Comparison of ENCODE assay signal across 17 mouse cellular contexts in the genomic region with DNA sequence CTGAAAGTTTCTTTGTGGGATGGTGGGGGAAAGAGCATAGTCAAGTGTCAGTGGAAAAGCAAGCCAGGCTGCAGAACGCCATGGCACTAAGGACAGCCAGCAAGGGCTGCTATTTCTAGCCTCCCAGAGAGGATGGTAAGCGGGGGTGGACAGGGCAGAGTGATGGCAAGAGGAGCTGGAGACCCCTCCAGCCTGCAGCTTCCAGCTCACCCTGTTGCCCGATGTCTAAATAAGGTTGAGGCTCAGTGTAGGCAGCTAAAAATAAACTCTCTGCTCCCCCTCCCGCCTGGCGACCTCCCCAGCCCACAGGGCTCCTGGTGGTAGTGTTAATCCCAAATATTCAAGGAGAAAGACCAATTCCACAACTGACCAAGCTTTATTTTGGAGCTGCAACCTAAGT. TPM values are rescaled to one million over a fixed set of nuclear protein-coding genes. Genes with fewer than 3 reads are reported as not detected.
DNase-seq lines count a peak whose midpoint lies in the region; ATAC-seq and TF ChIP-seq lines count a peak whose summit lies in the region.
"Had no signal": no experiment of that assay in that cellular context is flagged by ENCODE, and none has a peak within 500 bp of the region (broad histone marks: within the 10 kb centered on the region; RNA-seq: fewer than 3 reads in every experiment).

No protein-coding gene starts in this region.

- 0 out of 2 replicates have a peak overlapping the region, but pooled peaks have one; percentile 2 for H3K4me2 ChIP-seq in heart, embryonic 13.5 days
- peak overlapping the region; percentile 18 for H3K4me2 ChIP-seq in myocyte (ENCODE audit: low read depth)
- H3K4me2 ChIP-seq: embryonic facial prominence, embryonic 13.5 days; hindbrain, embryonic 12.5 days; limb, embryonic 12.5 days; midbrain, embryonic 12.5 days had no signal

- peaks cover 22% of the 10 kb centered on the region for H3K4me1 ChIP-seq in heart, embryonic 13.5 days
- H3K4me1 ChIP-seq: embryonic facial prominence, embryonic 13.5 days; hindbrain, embryonic 12.5 days; limb, embryonic 12.5 days had no signal

- peak; percentile 46 to 68 for DNase-seq in cerebellum, postnatal 14 days
- no peak for DNase-seq in cerebellum, adult 9-10 months
- peak; percentile 39 for DNase-seq in gastrocnemius, postnatal 10 days
- no peak for DNase-seq in right cerebral cortex, adult 2 months (ENCODE audit: low spot score in 2 of 2)
- DNase-seq in right cerebral cortex, postnatal 36 days (ENCODE audit: low spot score in 2 of 2): no peak

- H3K27ac ChIP-seq in heart, embryonic 13.5 days (replicated peaks): peak overlapping the region; percentile 96
- H3K27ac ChIP-seq: embryonic facial prominence, embryonic 13.5 days; hindbrain, embryonic 12.5 days; kidney, postnatal 0 days; layer of hippocampus, adult 2 months; limb, embryonic 12.5 days; macrophage; midbrain, embryonic 12.5 days had no signal

- 0 out of 2 replicates have a peak, but pooled peaks cover 2% of the 10 kb centered on the region for H3K9me3 ChIP-seq in heart, embryonic 13.5 days
- H3K9me3 ChIP-seq: embryonic facial prominence, embryonic 13.5 days; hindbrain, embryonic 12.5 days; limb, embryonic 12.5 days; midbrain, embryonic 12.5 days had no signal

- peak overlapping the region; percentile 48 for H3K9ac ChIP-seq in heart, embryonic 13.5 days
- H3K9ac ChIP-seq: embryonic facial prominence, embryonic 13.5 days; hindbrain, embryonic 12.5 days; limb, embryonic 12.5 days; midbrain, embryonic 12.5 days had no signal

- peak; percentile 67; the same call in 1 of the 2 replicates for ATAC-seq in heart, embryonic 13.5 days (ENCODE audit: extremely low read depth, insufficient number of reproducible peaks, low FRiP score, low TSS enrichment)
- no peak for ATAC-seq in granulocyte monocyte progenitor cell, adult 5-6 weeks (replicated peaks; ENCODE audit: poor library complexity, severe bottlenecking)
- ATAC-seq: activated CD4-positive, CD25-positive, alpha-beta regulatory T cell, adult 4 months; intestine, postnatal 0 days had no signal

- H3K4me3 ChIP-seq in heart, embryonic 13.5 days: no peak overlapping the region
- no peak overlapping the region for H3K4me3 ChIP-seq in myocyte
- H3K4me3 ChIP-seq: embryonic facial prominence, embryonic 13.5 days; hindbrain, embryonic 12.5 days; layer of hippocampus, adult 2 months; limb, embryonic 12.5 days; midbrain, embryonic 12.5 days had no signal

- TF ChIP-seq POLR2A in myocyte (IDR thresholded peaks at IDR 0.05; ENCODE audit: insufficient read length, low read depth): no peak

- H3K27me3 ChIP-seq in heart, embryonic 13.5 days (replicated peaks): no peaks in the 10 kb centered on the region
- H3K27me3 ChIP-seq in myocyte (ENCODE audit: control insufficient read depth, insufficient read depth, insufficient read length): peaks cover 5% of the 10 kb centered on the region
- H3K27me3 ChIP-seq: embryonic facial prominence, embryonic 13.5 days; hindbrain, embryonic 12.5 days had no signal

- WGBS in heart, embryonic 13.5 days: 15% methylated on average over 5 of the region's 5 CpGs

- no peaks in the 10 kb centered on the region for H3K79me2 ChIP-seq in myocyte (ENCODE audit: control insufficient read depth, insufficient read depth)

- H3ac ChIP-seq in myocyte (ENCODE audit: control insufficient read depth, insufficient read length): no peak overlapping the region

- H3K36me3 ChIP-seq in heart, embryonic 13.5 days: no peaks in the 10 kb centered on the region
- H3K36me3 ChIP-seq in myocyte (ENCODE audit: control insufficient read depth, insufficient read depth): no peaks in the 10 kb centered on the region
- H3K36me3 ChIP-seq: embryonic facial prominence, embryonic 13.5 days; hindbrain, embryonic 12.5 days; limb, embryonic 12.5 days; midbrain, embryonic 12.5 days had no signal

TF ChIP-seq in myocyte, 11 proteins besides CTCF, POLR2A, EP300 and RAD21:
- TF ChIP-seq SRF (IDR thresholded peaks at IDR 0.05; ENCODE audit: control insufficient read depth, insufficient read length, low read depth): no peak
- no peak for TF ChIP-seq USF1 (IDR thresholded peaks at IDR 0.05; ENCODE audit: low read depth)
- TF ChIP-seq MYOD1 (IDR thresholded peaks at IDR 0.05; ENCODE audit: control insufficient read depth in 1 of 3, insufficient read length in 2 of 3, low read depth in 2 of 3): peak in 1 of 3 experiments; percentile 18

RNA-seq across cellular contexts. Expression of gene Ccdc69, which starts 7.5 kb away (rescaled TPM):
- total RNA-seq in gastrocnemius, postnatal 10 days (2021): 10 to 100 TPM; 14.1 to 14.4 TPM
- 18.8 and 20.8 TPM in 2 replicates for polyA plus RNA-seq in heart, embryonic 13.5 days (2015; fragmentation: Nextera tagmentation; extraction: Ambion mirVana)
- 0.11 TPM for polyA plus RNA-seq in myocyte (2012; fragmentation: generic; extraction: Trizol)
- total RNA-seq in granulocyte monocyte progenitor cell, adult 5-6 weeks (2014; fragmentation: Nextera tagmentation): 16.8 and 18.9 TPM in 2 replicates
- 21.1 and 22.7 TPM in 2 replicates for total RNA-seq in granulocyte monocyte progenitor cell, adult 5-6 weeks (2017)
- polyA plus RNA-seq: midbrain, embryonic 12.5 days had no signal

RNA-seq across cellular contexts. Expression of gene Gm2a, which starts 12.5 kb away (rescaled TPM):
- total RNA-seq in gastrocnemius, postnatal 10 days (2021): 10 to 100 TPM; 12.3 to 14.5 TPM
- polyA plus RNA-seq in heart, embryonic 13.5 days (2015; fragmentation: Nextera tagmentation; extraction: Ambion mirVana): 42.2 and 45.3 TPM in 2 replicates
- 5.8 TPM for polyA plus RNA-seq in myocyte (2012; fragmentation: generic; extraction: Trizol)
- total RNA-seq in granulocyte monocyte progenitor cell, adult 5-6 weeks (2014; fragmentation: Nextera tagmentation): 84.3 and 86.4 TPM in 2 replicates
- total RNA-seq in granulocyte monocyte progenitor cell, adult 5-6 weeks (2017): 61.3 and 72.4 TPM in 2 replicates

RNA-seq across cellular contexts. Expression of gene Anxa6, which starts 52.2 kb away (rescaled TPM):
- 100 to 1,000 TPM; 297 to 313 TPM for total RNA-seq in gastrocnemius, postnatal 10 days (2021)
- 315 and 354 TPM in 2 replicates for polyA plus RNA-seq in heart, embryonic 13.5 days (2015; fragmentation: Nextera tagmentation; extraction: Ambion mirVana)
- 722 TPM for polyA plus RNA-seq in myocyte (2012; fragmentation: generic; extraction: Trizol)
- total RNA-seq in granulocyte monocyte progenitor cell, adult 5-6 weeks (2014; fragmentation: Nextera tagmentation): 61.0 and 65.6 TPM in 2 replicates
- 70.8 and 77.7 TPM in 2 replicates for total RNA-seq in granulocyte monocyte progenitor cell, adult 5-6 weeks (2017)

Comparison
In these comparisons a context has a peak if more than half of its experiments do, and no peak if none do; other contexts are left out.
1. DNase-seq: peak in cerebellum, postnatal 14 days (2 of 2) and gastrocnemius, postnatal 10 days (single experiment); none in cerebellum, adult 9-10 months (single experiment), right cerebral cortex, adult 2 months (0 of 2) and right cerebral cortex, postnatal 36 days (0 of 2).
2. RNA of gene Gm2a, which starts 12.5 kb away (total RNA-seq): 61.3 to 86.4 TPM in granulocyte monocyte progenitor cell, adult 5-6 weeks; 12.3 to 14.5 TPM in gastrocnemius, postnatal 10 days; every median in the first group is over 4 times any median in the second.